Mouse (Mus musculus) mouse embryonic stem cell (cell line): ENCODE data around the gene Olfr1390.
"Not testable (repeated sequence)": the region's sequence is repeated elsewhere in the genome, so short reads cannot be mapped to it uniquely, and the experiment has no call there.

ENCODE experiments used
- in situ Hi-C, 2 experiments: fragments of 300-500 bp; cut with MboI; formaldehyde crosslinking; loops; 1 replicate in 1 of 2; 3 replicates in 1 of 2; pipeline ENCODE4 v1.14.3; 2019 to 2020; ENCODE audit warnings: low sequenced_read_pairs in 2 of 2, low pct_unique_long_range_greater_than_20kb in 1 of 2, mixed read lengths in 1 of 2; ENCODE audit not compliant: unreplicated experiment in 1 of 2

Gene Olfr1390

GRCm38 (mm10) chr11:49334888-49335287, at the start of gene Olfr1390:
Olfr1390 (plus strand) TSS chr11:49335188.
- in situ Hi-C loops: no loop called here

GRCm38 (mm10) chr11:49287251-49287650, 47.7 kb upstream of the Olfr1390 start:
- in situ Hi-C loops: no loop called here

- in situ Hi-C loops: no loop called here
Measured at GRCm38 (mm10) chr11:49292777-49293176, 42.2 kb upstream of the Olfr1390 start.

- in situ Hi-C loops: no loop called here
Measured at GRCm38 (mm10) chr11:49304441-49304840, 30.5 kb upstream of the Olfr1390 start, which contains the start of gene Olfr10. Olfr10 (plus strand) TSS chr11:49304741.

- in situ Hi-C loops: not testable (repeated sequence)
Measured at GRCm38 (mm10) chr11:49308547-49308946, 26.4 kb upstream of the Olfr1390 start.

- in situ Hi-C loops: no loop called here
Measured at GRCm38 (mm10) chr11:49322442-49322841, 12.5 kb upstream of the Olfr1390 start, which contains the start of gene Olfr1391. Olfr1391 (plus strand) TSS chr11:49322742.

GRCm38 (mm10) chr11:49326726-49327125, 8.3 kb upstream of the Olfr1390 start:
- in situ Hi-C loops: no loop called here

- in situ Hi-C loops: no loop called here
Measured at GRCm38 (mm10) chr11:49329686-49330085, 5.3 kb upstream of the Olfr1390 start.

- in situ Hi-C loops: no loop called here
Measured at GRCm38 (mm10) chr11:49337150-49337832, 2.3 kb downstream of the Olfr1390 start.

- in situ Hi-C loops: no loop called here
Measured at GRCm38 (mm10) chr11:49383133-49383532, 48.1 kb downstream of the Olfr1390 start.

- in situ Hi-C loops: not testable (repeated sequence)
Measured at GRCm38 (mm10) chr11:49386118-49386517, 51.1 kb downstream of the Olfr1390 start.
